Mouse (Mus musculus): ENCODE data around the gene Rab3ip.
A peak's percentile ranks its signal among the peaks of the same experiment; 100 is the strongest.

Rab3ip gene

DNA sequence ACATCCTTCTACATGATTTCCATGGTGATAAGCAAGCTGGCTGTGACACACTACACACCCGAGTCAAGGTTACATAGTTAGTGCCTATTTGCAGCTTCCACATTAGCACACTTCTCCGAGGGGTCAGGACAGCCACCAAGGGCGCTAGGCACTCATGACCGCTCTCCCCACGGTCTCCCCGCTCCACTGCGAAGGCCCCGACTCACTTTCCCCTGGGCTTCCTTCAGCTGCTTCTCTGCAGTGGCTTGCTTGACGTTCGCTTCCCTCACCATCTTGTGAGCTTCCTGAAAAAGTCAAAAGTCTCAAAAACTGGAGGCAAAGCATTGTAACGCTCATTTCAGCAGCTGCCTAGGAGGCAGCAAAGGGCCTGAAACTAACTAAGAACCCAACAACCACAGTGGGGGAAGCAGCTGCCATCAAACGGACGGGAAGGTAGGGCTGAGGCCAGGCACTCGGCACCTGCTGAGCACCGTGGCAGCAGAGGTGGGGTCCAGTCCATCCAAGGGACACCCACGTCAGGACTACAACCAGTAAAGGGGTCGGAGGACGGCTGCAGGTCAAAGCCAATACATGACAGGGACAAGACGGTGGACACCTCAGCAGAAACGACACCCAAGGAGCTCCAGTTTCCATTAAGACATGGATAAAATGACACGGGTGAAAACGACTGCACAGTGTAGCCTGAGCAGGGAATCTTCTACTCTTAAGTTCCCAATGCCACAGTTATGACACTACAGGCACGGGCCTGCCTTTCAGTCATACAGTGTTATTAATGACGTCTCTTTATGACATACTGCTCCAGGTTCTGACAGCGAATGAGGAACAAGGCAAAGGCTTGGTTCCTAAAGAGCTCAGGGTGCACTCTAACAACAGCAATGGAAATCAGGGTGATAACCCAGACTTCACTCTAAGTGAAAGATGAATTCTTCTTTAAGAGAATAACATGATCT, 30.9 kb downstream of the Rab3ip start:
- DNase-seq (ENCODE audit: low spot score): no peak

DNA sequence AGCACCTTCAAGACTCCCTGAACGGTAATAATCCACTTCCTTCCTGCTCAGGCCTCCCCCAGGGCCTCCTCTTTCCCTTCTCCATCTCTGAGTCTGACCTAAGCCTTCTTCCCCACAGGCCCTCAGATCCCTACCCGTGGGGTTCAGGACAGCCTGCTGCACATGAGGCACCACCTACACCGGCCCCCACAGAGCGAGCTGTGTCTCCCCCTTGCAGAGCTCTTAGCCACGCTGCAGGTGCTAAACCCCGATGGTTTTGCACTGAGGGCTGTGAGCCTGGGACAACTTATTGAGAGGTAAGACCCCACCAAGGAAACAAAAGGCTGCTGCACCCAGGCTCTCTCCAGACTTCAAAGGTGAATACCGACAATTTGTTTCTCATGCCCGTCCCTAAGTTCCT, 34.0 kb downstream of the Rab3ip start:
- DNase-seq (ENCODE audit: low spot score): no peak

DNA sequence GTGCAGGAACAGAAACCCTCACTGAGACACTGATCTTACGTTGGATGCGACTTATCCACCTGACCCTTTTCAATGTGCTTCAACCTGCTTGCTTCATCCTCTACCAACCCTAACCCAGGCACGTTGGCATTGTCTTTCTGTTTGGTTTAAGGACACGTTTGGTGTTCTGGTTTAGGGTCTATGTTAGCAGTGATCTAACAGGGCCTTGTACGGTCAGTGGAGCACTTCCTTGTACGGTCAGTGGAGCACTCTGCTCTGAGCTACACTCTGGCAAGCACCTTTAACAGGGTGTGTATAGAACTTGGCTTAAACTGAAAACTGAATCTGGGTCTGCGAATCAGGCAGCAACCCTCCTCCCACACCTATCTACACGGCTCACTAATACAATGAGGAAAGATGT, 35.3 kb downstream of the Rab3ip start:
- no peak for DNase-seq (ENCODE audit: low spot score)

DNA sequence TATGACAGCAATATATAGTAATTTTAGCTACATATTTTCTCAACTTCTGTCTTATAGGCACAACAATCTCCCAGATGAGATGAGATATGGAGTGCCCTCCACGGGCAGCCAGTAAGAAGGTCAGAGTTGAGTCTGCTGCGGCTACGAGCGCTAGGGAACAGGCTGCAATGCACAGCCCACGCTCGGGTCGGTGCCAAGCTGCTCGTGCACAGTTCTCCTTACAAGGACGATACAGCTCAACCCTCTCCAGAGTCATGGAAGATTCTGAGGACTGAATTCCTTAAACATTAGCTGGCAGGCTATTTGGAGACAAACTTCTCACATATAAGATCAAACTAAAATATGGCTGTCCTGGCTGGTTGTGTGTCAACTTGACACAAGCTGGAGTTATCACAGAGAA, 36.0 kb downstream of the Rab3ip start:
- DNase-seq (ENCODE audit: low spot score): no peak

DNA sequence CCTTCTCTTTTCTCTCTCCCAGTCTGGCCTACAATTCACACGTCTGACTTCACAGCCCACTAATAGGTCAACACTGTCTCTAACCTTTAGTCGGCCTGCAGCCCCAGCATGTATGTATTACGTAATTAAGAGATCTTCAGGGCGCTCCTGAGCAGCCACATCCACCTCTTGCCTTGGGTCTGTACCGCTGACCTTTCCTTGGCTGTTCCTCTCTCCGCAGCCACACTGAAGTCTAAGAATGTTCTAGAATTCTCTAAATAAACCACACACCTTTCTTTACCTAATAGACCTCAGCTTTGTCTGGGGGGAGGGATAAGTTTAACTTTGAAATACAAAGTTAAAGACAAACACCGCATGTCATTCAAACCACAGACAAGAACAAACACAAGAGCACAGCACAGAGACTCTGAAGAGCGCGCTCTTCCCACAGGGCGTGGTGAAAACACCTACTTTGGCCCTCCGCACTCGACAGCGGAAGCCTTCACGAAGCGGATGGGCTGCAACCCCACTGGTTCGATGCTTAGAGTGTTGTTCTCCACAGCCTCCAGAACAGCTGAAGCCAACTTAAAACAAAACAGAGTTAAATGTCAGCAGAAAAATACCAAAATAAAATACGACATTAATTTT, 36.8 kb downstream of the Rab3ip start:
- DNase-seq (ENCODE audit: low spot score): no peak

DNA sequence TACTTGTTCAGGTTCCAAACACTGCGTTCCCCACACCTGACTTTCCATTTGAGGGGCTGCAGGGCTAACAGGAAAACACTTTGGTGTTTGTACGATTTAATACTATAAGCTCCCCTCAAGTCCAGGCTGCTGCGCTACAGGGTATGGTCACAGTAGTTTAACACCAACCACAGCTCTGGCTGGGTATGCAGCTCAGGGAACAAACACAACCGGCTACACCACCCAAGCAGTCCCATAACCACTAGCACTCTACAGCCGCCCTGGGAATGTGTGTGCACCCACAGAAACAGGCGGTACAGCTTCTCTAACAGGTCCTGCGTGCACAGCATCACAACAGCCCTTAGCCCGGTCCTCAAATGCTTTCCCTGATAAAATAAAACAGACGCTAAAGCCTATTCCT, 37.7 kb downstream of the Rab3ip start:
- no peak for DNase-seq (ENCODE audit: low spot score)

DNA sequence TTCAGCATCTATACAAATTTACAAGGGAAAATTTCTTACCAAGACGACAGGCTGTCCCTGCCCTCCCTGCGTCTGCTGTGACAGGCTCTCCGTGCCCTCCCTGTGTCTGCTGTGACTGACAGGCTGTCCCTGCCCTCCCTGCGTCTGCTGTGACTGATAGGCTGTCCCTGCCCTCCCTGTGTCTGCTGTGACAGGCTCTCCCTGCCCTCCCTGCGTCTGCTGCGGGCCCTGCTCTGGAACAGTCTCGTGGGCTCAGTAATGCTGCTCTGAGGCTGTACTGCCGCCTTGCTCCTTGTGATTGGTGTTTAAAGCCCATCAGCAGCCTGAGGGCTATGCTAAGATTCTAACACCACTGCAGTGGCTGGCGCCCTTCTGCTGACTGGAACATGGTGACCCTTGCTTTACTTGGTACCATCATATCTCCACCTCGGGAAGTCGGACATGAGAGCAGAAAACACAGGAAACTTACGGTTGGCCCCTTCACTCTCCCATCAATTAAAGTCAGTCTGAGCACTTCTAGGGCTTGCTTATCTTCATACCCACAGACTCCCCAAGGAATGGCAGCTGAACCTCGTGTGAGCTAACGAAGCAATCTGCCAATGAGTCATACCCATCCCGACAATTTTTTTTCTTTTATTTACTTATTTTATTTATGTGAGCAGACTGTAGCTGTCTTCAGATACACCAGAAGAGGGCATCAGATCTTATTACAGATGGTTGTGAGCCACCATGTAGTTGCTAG, 41.5 kb downstream of the Rab3ip start:
- DNase-seq (ENCODE audit: low spot score): no peak

DNA sequence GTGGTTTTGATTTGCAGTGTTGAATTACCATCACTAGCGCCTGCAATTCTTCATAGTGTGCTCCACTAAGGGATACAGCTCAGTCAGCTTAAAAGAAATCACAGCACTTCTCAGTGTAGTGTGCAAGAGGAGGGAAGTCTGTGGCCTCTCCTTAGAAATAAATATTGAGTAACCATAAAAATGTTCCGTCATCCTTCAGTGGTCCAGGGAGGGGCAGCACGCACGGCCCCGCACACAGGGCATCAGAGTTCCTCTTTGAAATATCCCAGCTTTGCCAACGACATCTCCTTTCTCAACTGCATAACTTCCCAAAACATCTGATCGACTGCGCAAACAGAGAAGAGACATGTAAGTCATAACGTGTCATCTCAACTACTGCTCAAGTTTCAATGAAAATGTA, 43.8 kb downstream of the Rab3ip start:
- DNase-seq (ENCODE audit: low spot score): no peak

DNA sequence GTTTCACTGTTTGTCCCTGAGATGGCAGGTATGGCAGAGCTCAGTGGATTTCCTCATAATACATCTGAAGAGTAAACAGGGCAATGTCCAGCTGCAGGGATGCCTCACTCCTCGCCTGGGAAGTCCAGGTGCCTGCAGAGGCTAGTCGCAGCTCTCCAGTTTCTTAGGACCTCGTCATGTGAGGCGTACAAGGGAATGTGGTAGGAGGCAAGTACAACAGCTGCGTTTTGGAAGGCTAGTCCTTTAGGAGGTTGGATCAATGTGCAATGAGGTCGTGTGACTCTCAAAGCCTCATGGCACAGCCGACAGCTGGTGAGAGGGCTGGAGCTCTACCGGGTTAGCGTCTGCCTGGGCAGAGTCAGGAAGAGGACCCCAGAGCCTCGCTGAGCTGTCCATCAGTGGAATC, 46.1 kb downstream of the Rab3ip start:
- no peak for DNase-seq (ENCODE audit: low spot score)

DNA sequence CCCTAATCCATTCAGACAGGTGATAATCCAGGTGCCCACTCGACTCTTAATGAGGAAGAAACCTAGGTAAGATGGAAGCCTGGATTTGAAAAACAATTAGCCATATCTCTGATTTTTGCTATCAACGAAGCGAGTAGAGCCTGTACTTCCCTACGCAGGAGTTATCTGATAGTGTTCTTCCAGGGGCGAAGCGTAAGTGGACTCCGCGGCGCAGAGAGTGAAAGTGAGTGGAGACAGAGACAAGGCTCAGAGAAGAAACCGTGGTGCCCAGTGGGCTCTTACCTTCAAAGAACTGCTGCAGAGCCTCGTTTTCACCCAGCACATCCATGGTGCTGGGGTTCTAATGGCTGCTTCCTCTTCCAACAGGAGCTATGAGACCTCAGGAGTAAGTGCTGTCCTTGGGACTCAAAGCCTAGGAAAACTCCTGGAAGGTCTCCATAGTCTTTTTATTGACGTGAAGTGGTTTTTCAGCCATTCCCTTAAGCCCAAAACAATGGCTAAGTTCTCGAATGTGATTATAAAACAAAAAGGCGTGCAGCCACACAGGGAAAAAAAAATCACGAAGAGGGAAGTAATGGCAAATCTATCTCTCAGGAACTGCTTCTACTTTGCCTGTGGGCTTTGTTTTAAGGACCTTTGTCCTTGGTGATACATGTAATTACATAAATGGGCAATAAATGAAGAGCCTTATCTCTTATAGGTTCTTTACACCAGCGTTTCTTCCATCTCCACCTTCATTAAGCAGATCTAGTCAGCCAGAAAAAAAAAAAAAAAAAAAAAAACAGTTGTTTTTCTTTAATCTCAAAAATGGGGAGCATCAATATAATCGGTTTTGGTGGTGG, 54.0 kb downstream of the Rab3ip start, which contains the start of gene Myrfl:
TSS of gene Myrfl (minus strand) at position 584 of the 842 bp plus-strand sequence.
- DNase-seq (ENCODE audit: low spot score): no peak

DNA sequence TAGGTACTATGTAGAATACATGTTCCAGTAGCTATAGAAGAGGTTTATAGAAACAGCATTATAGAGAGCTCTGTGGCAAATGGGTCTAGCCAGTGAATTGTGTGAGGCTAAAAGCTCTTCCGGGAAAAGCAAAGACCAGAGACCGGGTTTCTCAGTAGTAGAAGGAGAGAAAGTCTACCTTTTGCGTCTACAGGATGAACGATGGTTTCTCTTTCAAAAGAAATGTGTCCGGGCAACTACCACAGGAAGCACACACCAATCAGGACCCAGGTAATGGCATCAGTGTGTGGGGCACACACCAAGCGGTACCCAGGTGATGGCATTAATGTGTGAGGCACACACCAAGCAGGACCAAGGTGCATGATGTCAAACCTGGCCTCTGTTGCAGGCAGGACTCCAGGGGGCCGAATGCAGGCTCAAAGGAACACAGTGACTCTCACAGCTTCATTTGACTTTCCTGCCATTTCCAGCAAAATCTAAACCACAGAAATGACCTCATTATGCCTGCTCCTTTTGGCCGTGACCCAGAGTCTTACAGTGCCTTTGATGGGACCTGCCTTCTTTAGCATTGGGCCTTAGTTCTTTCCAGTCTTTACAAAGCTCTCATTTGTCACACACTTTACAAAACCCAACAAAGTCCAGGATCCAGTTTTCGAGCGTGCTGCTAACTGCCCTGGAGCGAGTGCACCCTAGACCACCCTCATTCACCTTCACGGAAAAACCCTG, 55.3 kb downstream of the Rab3ip start:
- DNase-seq (ENCODE audit: low spot score): no peak

DNA sequence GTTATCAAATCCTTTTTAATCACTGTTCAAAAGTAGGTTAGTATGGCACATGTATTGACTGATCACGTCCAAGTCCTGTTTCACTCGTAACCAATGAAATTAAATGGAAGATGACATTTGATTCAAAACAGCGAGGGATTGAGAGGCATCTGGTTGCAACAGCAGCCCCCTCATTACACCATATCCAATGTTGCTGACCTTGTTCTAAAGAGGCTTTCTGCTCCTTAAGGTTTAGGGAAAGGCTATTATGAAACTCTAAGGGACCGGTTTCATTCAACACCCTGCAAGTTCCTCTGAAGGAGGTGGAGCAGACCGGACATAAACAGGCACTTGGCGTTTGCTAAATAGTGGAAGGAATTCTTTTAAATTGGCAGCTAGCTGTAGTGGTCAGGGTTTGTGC, 56.0 kb downstream of the Rab3ip start:
- no peak for DNase-seq (ENCODE audit: low spot score)

DNA sequence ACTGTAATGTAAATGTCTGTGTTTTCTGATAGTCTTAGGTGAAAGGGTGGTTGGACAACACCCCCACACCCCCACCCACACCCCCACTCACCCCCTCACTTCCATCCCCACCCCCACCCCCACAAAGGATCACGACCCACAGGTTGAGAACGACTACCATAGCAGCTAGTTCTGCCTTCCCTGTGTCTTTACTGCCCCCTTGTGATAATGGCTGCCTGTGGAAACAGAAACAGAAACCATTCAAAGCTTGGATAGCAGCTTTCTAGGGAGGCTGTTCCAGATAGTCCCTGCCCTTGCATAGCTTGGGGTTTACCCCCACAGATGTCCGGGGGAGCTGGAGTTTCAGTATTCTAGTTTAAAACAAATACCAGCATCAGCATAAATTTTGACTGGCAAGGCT, 56.8 kb downstream of the Rab3ip start:
- DNase-seq (ENCODE audit: low spot score): peak; percentile 15

DNA sequence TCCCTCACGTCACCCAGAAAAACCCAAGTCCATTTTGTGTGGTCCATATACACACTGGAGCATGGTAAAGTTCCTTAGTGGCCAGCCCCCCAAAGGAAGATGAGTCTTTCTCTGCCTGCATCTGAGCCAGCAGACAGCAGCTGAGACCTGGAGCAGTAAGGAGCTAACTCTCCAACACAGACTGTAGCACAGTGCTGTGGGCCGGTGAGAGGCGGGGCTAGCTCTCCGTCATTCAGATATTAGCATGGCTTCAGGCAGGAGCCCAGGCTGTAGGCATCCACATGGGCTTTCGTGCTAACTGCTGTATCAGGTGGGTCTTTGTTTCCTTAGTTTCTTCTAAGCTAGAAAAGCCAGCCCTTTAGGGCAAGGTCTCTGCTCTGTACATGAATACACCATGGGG, 60.0 kb downstream of the Rab3ip start:
- no peak for DNase-seq (ENCODE audit: low spot score)

DNA sequence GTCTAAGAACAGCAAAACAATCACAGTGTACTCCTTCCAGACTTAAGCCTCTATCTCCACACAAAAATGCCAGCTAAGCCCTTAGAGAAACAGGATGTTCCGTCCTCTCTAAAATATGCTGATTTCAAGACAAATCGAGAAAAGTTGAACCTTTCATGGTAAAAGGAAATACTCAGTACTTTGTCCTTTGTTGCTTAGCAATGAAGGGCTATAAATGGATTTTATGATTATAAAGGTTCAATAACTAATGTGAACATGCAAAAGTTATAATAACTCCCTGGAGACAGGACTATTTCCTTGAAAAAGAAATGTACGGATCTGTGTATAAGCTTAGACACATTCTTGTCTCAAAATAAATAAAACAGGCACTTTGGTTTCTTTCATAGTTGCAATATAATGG, 66.0 kb downstream of the Rab3ip start:
- DNase-seq (ENCODE audit: low spot score): no peak

DNA sequence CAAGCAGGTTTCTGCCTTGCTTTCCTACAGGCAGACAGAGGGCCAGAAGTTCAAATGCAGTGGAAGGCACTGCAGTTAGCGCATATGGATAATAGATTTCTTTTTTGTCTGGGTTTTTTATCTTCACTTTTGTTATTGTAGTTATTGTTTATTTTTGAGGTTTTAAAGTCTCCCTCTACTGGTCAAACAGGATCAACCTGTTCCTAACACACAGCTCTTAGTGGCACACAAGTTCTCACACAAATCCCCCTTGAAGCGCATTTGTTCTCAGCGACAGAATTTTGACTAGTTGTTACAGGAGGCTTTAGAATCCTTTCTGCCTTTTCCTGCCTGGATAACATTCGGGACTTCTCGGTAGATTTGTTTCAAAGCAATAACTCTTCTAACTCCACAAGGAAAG, 67.0 kb downstream of the Rab3ip start:
- DNase-seq (ENCODE audit: low spot score): no peak

DNA sequence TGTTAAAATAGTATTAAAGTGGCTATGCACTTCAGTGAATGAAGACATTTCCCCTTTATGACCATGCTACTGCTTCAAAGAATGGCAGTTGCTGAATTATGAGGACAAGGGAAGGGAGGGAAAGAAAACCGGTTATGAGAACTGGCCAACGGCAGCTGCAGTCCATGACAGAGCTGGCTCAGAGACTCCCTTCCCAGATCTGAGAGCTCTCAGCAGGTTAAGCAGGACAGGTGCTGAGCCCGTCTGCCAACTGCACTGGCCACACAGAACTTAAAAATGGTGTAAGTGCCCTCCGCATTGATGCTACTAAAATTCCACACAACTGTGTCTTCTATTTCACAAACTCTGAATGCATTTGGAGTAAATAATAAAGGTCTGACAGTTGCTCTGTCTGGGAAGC, 73.1 kb downstream of the Rab3ip start:
- DNase-seq (ENCODE audit: low spot score): no peak

DNA sequence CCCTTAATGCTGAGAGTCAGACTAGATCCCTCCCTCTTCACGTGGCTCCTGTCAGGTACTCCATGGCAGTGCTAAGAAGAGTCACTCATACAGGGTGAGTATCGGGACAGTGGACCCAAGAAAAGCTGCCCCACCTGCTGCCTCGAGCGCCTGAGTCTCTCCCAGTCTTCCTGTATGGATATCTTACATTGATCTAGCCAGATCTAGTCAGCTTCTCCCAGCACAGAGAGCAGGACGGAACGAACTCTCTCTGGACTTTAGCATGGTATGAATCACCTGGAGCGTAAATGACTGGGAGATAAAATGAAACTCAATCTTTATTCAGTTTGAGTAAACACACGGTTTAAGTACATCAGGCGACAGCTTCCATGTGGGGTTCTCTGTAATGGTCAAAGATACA, 76.1 kb downstream of the Rab3ip start:
- DNase-seq (ENCODE audit: low spot score): no peak

DNA sequence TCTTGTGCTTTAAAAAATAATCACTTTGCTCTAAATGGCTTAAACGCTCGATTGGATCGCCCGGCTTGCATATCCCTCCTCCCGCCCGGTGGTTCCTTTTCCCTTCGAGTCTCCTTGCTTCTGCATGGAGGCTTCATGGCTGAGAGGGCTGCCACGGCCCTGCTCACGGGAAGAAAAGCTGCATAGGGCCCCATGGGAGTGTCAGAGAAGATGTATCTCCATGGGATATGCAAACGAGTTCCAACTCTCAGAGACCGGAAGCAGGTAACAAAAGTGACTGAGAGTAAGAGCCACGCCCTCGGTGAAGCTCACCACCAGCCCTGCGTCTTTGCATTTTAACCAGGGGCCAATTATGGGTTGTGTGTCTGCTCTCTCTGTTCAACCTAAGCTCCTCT, 78.6 kb downstream of the Rab3ip start:
- no peak for DNase-seq (ENCODE audit: low spot score)

DNA sequence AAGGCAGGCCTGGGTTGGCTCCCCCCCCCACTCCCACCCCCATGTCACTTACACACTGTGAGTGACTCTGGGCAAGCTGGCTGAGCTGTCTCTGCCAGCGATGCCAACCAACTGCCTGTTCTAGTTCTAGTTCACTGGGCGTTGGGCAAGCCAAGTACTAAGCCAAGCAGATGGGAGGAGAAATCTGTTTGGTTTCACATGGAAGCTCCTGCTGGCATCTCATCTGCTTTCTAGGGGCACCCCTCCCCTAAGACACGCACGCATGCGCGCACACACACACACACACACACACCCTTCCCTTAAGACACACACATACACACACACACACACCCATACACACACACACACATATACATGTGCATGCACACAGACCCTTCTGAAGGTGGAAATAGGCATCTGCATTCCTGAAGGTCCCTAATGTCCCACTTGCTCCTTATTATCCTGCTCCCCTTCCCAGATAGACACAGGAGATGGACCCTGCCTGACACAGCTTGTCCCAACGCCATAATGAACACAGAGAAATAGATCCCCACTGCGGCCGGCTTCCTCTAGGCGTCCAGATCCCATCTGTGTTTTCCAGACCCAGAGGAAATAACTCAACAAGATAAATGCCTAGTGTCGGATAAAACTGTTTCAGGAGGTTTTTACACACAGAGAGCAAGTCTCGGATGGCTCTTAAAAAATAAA, 79.1 kb downstream of the Rab3ip start:
- peak; percentile 10 for DNase-seq (ENCODE audit: low spot score)

DNA sequence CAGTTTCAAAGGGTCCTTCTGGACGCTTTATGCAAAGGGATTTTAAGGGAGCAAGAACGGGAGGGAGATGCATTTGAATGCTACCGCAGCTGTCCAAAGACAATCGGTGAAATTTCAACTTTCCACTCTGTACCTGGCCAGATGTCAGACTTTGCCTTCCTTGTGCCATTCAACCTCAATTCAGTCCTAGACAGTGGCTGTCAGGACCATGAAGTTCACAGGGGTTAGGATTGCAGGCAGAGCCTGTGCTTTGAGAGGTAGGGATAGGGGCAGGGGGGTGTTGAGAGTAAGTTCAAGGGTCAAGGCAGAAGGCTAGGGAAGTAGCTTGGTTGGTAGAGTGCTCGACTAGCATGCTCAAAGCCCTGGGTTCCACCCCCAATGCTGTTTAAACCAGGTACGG, 79.8 kb downstream of the Rab3ip start:
- DNase-seq (ENCODE audit: low spot score): no peak
